Mouse (Mus musculus): ENCODE results near the gene Hoxa10. TPM values are rescaled to one million over a fixed set of nuclear protein-coding genes. Genes with fewer than 3 reads are reported as not detected.

The Hoxa10 gene
- polyA plus RNA-seq, 1 experiment = not detected

- Histone ChIP-seq H3K4me1 (ENCODE audit: control insufficient read depth, insufficient read depth, low read length) (no peaks in the 10 kb centered on the region), H3K27me3 (ENCODE audit: control insufficient read depth, insufficient read depth, low read length, poor library complexity, severe bottlenecking) (peaks cover 62% of the 10 kb centered on the region), H3K9ac (ENCODE audit: low read depth, poor library complexity, severe bottlenecking) (no peak overlapping the region), H3K9me3 (replicated peaks; ENCODE audit: control insufficient read depth, insufficient read depth, low read length, poor library complexity, severe bottlenecking) (no peaks in the 10 kb centered on the region), H3K4me3 (ENCODE audit: low read depth, low read length) (no peak overlapping the region), H3K36me3 (ENCODE audit: control insufficient read depth, insufficient read depth, low read length, poor library complexity, severe bottlenecking) (no peaks in the 10 kb centered on the region), H3K27ac (ENCODE audit: insufficient read depth, low read length) (no peak overlapping the region)
- no peak for TF ChIP-seq EP300 (IDR thresholded peaks at IDR 0.05; ENCODE audit: insufficient read depth, low read depth, low read length)
- no peak for TF ChIP-seq CTCF (IDR thresholded peaks at IDR 0.05; ENCODE audit: low read depth, low read length)
- no peak for TF ChIP-seq POLR2A (IDR thresholded peaks at IDR 0.05; ENCODE audit: insufficient read depth, low read length)
Observed at GRCm38 (mm10) chr6:52226569-52227257, 13.9 kb downstream of the Hoxa10 start.

- H3K4me3 ChIP-seq (ENCODE audit: low read depth, low read length) = peak overlapping the region; percentile 30
- no peaks in the 10 kb centered on the region for H3K4me1 ChIP-seq (ENCODE audit: control insufficient read depth, insufficient read depth, low read length)
- TF ChIP-seq CTCF (IDR thresholded peaks at IDR 0.05; ENCODE audit: low read depth, low read length) (no peak), POLR2A (IDR thresholded peaks at IDR 0.05; ENCODE audit: insufficient read depth, low read length) (no peak), EP300 (IDR thresholded peaks at IDR 0.05; ENCODE audit: insufficient read depth, low read depth, low read length) (no peak)
- H3K9me3 ChIP-seq (replicated peaks; ENCODE audit: control insufficient read depth, insufficient read depth, low read length, poor library complexity, severe bottlenecking) = no peaks in the 10 kb centered on the region
- peaks cover 62% of the 10 kb centered on the region for H3K27me3 ChIP-seq (ENCODE audit: control insufficient read depth, insufficient read depth, low read length, poor library complexity, severe bottlenecking)
- H3K36me3 ChIP-seq (ENCODE audit: control insufficient read depth, insufficient read depth, low read length, poor library complexity, severe bottlenecking) = no peaks in the 10 kb centered on the region
- no peak overlapping the region for H3K9ac ChIP-seq (ENCODE audit: low read depth, poor library complexity, severe bottlenecking)
- H3K27ac ChIP-seq (ENCODE audit: insufficient read depth, low read length) = no peak overlapping the region
Observed at GRCm38 (mm10) chr6:52225612-52226568, 14.8 kb downstream of the Hoxa10 start.

GRCm38 (mm10) chr6:52224895-52225611 is 15.6 kb downstream of the Hoxa10 start:
- Histone ChIP-seq H3K36me3 (ENCODE audit: control insufficient read depth, insufficient read depth, low read length, poor library complexity, severe bottlenecking) (no peaks in the 10 kb centered on the region), H3K4me3 (ENCODE audit: low read depth, low read length) (peak overlapping the region; percentile 30), H3K4me1 (ENCODE audit: control insufficient read depth, insufficient read depth, low read length) (no peaks in the 10 kb centered on the region), H3K27ac (ENCODE audit: insufficient read depth, low read length) (no peak overlapping the region), H3K9ac (ENCODE audit: low read depth, poor library complexity, severe bottlenecking) (no peak overlapping the region), H3K9me3 (replicated peaks; ENCODE audit: control insufficient read depth, insufficient read depth, low read length, poor library complexity, severe bottlenecking) (no peaks in the 10 kb centered on the region), H3K27me3 (ENCODE audit: control insufficient read depth, insufficient read depth, low read length, poor library complexity, severe bottlenecking) (peaks cover 59% of the 10 kb centered on the region)
- no peak for TF ChIP-seq POLR2A (IDR thresholded peaks at IDR 0.05; ENCODE audit: insufficient read depth, low read length)
- no peak for TF ChIP-seq EP300 (IDR thresholded peaks at IDR 0.05; ENCODE audit: insufficient read depth, low read depth, low read length)
- TF ChIP-seq CTCF (IDR thresholded peaks at IDR 0.05; ENCODE audit: low read depth, low read length) = no peak

GRCm38 (mm10) chr6:52223939-52224760 is 16.5 kb downstream of the Hoxa10 start:
- H3K27ac ChIP-seq (ENCODE audit: insufficient read depth, low read length) = no peak overlapping the region
- peaks cover 59% of the 10 kb centered on the region for H3K27me3 ChIP-seq (ENCODE audit: control insufficient read depth, insufficient read depth, low read length, poor library complexity, severe bottlenecking)
- no peak overlapping the region for H3K9ac ChIP-seq (ENCODE audit: low read depth, poor library complexity, severe bottlenecking)
- no peaks in the 10 kb centered on the region for H3K4me1 ChIP-seq (ENCODE audit: control insufficient read depth, insufficient read depth, low read length)
- no peak overlapping the region for H3K4me3 ChIP-seq (ENCODE audit: low read depth, low read length)
- H3K9me3 ChIP-seq (replicated peaks; ENCODE audit: control insufficient read depth, insufficient read depth, low read length, poor library complexity, severe bottlenecking) = no peaks in the 10 kb centered on the region
- no peaks in the 10 kb centered on the region for H3K36me3 ChIP-seq (ENCODE audit: control insufficient read depth, insufficient read depth, low read length, poor library complexity, severe bottlenecking)
- TF ChIP-seq EP300 (IDR thresholded peaks at IDR 0.05; ENCODE audit: insufficient read depth, low read depth, low read length) (no peak), POLR2A (IDR thresholded peaks at IDR 0.05; ENCODE audit: insufficient read depth, low read length) (no peak), CTCF (IDR thresholded peaks at IDR 0.05; ENCODE audit: low read depth, low read length) (no peak)

GRCm38 (mm10) chr6:52222729-52223128 is 17.9 kb downstream of the Hoxa10 start:
- no peak overlapping the region for H3K9ac ChIP-seq (ENCODE audit: low read depth, poor library complexity, severe bottlenecking)
- H3K4me1 ChIP-seq (ENCODE audit: control insufficient read depth, insufficient read depth, low read length) = no peaks in the 10 kb centered on the region
- H3K36me3 ChIP-seq (ENCODE audit: control insufficient read depth, insufficient read depth, low read length, poor library complexity, severe bottlenecking) = no peaks in the 10 kb centered on the region
- H3K4me3 ChIP-seq (ENCODE audit: low read depth, low read length) = no peak overlapping the region
- peaks cover 63% of the 10 kb centered on the region for H3K27me3 ChIP-seq (ENCODE audit: control insufficient read depth, insufficient read depth, low read length, poor library complexity, severe bottlenecking)
- no peaks in the 10 kb centered on the region for H3K9me3 ChIP-seq (replicated peaks; ENCODE audit: control insufficient read depth, insufficient read depth, low read length, poor library complexity, severe bottlenecking)
- no peak overlapping the region for H3K27ac ChIP-seq (ENCODE audit: insufficient read depth, low read length)
- TF ChIP-seq POLR2A (IDR thresholded peaks at IDR 0.05; ENCODE audit: insufficient read depth, low read length) (no peak), CTCF (IDR thresholded peaks at IDR 0.05; ENCODE audit: low read depth, low read length) (no peak), EP300 (IDR thresholded peaks at IDR 0.05; ENCODE audit: insufficient read depth, low read depth, low read length) (no peak)

All from ES-Bruce4 (cell line).